Mouse (Mus musculus) kidney, postnatal 0 days (tissue): Measurements from ENCODE around the gene Calhm2. TPM values are rescaled to one million over a fixed set of nuclear protein-coding genes. Genes with fewer than 3 reads are reported as not detected.
A peak's percentile ranks its signal among the peaks of the same experiment; 100 is the strongest.

Source experiments
- ATAC-seq: fragments of 200-750 bp; cut with Nextera tagmentation; replicated peaks from 2 replicates; pipeline ENCODE4 v1.8.0; 2017; ENCODE audit warnings: low read depth, moderate number of reproducible peaks, moderate TSS enrichment, moderate library complexity; ENCODE audit not compliant: low FRiP score
- DNase-seq: peaks from one replicate; pipeline ENCODE4 v3.0.0-alpha.2; 2016; ENCODE audit warnings: low spot score
- H3K27ac ChIP-seq: fragments of 300-500 bp; sonication (generic); 2 replicates; pipeline ENCODE4 v1.5.1; 2014; ENCODE audit warnings: mild to moderate bottlenecking
- H3K27me3 ChIP-seq: fragments of 300-500 bp; sonication (generic); 2 replicates; pipeline ENCODE4 v1.6.1; 2014; ENCODE audit warnings: low read length, mixed read lengths; ENCODE audit not compliant: insufficient read depth
- H3K36me3 ChIP-seq: fragments of 300-500 bp; sonication (generic); 2 replicates; pipeline ENCODE4 v1.6.1; 2014; ENCODE audit warnings: low read length, mixed read lengths; ENCODE audit not compliant: insufficient read depth
- H3K4me1 ChIP-seq: fragments of 300-500 bp; sonication (generic); replicated peaks from 2 replicates; pipeline ENCODE4 v1.6.1; 2014; ENCODE audit warnings: antibody characterized with exemption, low read length, mixed read lengths; ENCODE audit not compliant: insufficient read depth
- H3K4me2 ChIP-seq: fragments of 300-500 bp; sonication (generic); 2 replicates; pipeline ENCODE4 v1.6.1; 2014; ENCODE audit warnings: mild to moderate bottlenecking, low read length, moderate library complexity, mixed read lengths
- H3K4me3 ChIP-seq: fragments of 300-500 bp; sonication (generic); replicated peaks from 2 replicates; pipeline ENCODE4 v1.5.1; 2014; ENCODE audit warnings: low read depth, low read length
- H3K9ac ChIP-seq: fragments of 300-500 bp; sonication (generic); 2 replicates; pipeline ENCODE4 v1.6.1; 2014; ENCODE audit warnings: low read depth, low read length
- H3K9me3 ChIP-seq: fragments of 300-500 bp; sonication (generic); replicated peaks from 2 replicates; pipeline ENCODE4 v1.6.1; 2016; ENCODE audit warnings: low read length, inconsistent platforms, mixed read lengths
- CTCF ChIP-seq: IDR thresholded peaks from 2 replicates; pipeline ENCODE4 v1.5.1; 2016; ENCODE audit warnings: antibody characterized with exemption, low read depth, mild to moderate bottlenecking, moderate library complexity
- WGBS: fragments of 180-500 bp; shearing (Covaris S2); extraction: QIAGEN DNeasy Blood & Tissue Kit; methylation state at CpG from one replicate; pipeline ENCODE4 v1.1.7; 2014; 5-methylcytosine and 5-hydroxymethylcytosine counted together
- polyA plus RNA-seq: library from polyadenylated mRNA; unstranded; fragments of >200 nt; fragmentation: Nextera tagmentation; extraction: Ambion mirVana; gene quantifications from 2 replicates; pipeline ENCODE4 v1.2.1, GENCODE M21; 2015

Gene Calhm2
- polyA plus RNA-seq, 1 experiment from 2014 or later, result 5.4 TPM

- TF ChIP-seq CTCF, result no peak
- Histone ChIP-seq H3K9ac (peak within 1 kb of the TSS; percentile 65), H3K27me3 (peaks cover 9% of the 10 kb centered on the region), H3K9me3 (no peaks in the 10 kb centered on the region), H3K4me2 (peak within 1 kb of the TSS; percentile 100), H3K36me3 (no peaks in the 10 kb centered on the region), H3K4me3 (peak within 1 kb of the TSS; percentile 70), H3K27ac (no peak within 1 kb of the TSS), H3K4me1 (peaks cover 5% of the 10 kb centered on the region; the same call in 1 of the 2 replicates)
- ATAC-seq (peak; percentile 58), DNase-seq (peak; percentile 60)
- WGBS, result under 1% methylated on average over 87 of the region's 98 CpGs
These were observed 40.6 kb upstream of the Calhm2 start, which contains the start of gene Neurl1a for GRCm38 (mm10) chr19:47178431-47179271. Gene Neurl1a (plus strand): TSS chr19:47178820.

DNA sequence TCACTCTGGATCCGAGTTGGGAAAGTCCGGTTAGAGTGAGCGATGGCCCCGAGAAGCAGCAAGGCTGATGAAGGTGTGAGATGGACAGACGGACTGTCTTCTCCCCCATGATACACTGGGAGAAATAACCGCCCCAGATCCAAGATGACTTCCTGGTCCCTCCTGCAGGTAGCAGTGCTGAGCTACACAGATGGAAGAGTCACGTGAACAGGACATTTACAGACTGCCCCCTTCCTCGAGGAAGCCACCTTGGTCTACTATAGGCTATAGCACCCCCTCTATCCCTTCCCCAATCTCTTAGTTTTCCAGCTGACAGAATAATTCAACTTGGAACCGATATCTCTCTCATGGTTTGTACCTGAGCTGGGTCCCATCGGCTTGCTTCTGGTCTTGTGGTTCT lies 39.9 kb upstream of the Calhm2 start:
- Histone ChIP-seq H3K4me3 (peak overlapping the region; percentile 70), H3K36me3 (no peaks in the 10 kb centered on the region), H3K4me1 (peaks cover 5% of the 10 kb centered on the region; the same call in 1 of the 2 replicates), H3K4me2 (peak overlapping the region; percentile 100), H3K9ac (no peak overlapping the region), H3K9me3 (no peaks in the 10 kb centered on the region), H3K27me3 (peaks cover 9% of the 10 kb centered on the region), H3K27ac (no peak overlapping the region)
- 22% methylated on average over 10 of the region's 10 CpGs for WGBS
- TF ChIP-seq CTCF, result peak; percentile 72
- DNase-seq (peak; percentile 73), ATAC-seq (no peak; the same call in 1 of the 2 replicates)

DNA sequence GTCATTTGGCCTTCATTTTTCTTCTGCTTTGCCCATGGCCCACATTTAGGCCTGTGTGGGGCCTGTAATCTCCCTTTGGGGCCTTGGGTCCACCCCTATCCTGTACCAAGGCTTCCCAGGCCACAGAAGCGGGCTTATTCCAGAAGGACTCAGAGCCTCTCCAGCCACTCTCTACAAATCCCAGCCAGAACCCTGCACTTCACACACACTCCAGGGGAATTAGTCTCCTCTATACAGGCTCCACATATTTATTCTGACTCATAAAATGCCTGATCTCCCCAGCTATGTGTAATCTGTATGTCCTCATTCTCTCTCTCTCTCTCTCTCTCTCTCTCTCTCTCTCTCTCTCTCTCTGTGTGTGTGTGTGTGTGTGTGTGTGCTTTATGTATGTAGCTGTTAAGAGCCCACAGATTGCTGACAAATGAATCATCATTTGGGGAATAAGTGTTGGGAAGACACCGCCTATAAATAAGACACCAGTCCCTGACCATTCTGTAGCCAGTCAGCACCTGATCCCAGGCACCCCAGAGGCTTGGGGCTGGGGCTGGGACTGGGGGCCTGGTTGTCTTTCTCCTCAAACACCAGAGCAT lies 38.9 kb upstream of the Calhm2 start:
- ATAC-seq, result no peak
- Histone ChIP-seq H3K36me3 (no peaks in the 10 kb centered on the region), H3K4me1 (peaks cover 5% of the 10 kb centered on the region; the same call in 1 of the 2 replicates), H3K4me2 (no peak overlapping the region), H3K4me3 (no peak overlapping the region), H3K27ac (no peak overlapping the region), H3K9ac (no peak overlapping the region), H3K27me3 (peaks cover 9% of the 10 kb centered on the region), H3K9me3 (no peaks in the 10 kb centered on the region)
- no peak for DNase-seq
- TF ChIP-seq CTCF, result no peak
- 91% methylated on average over 2 of the region's 2 CpGs for WGBS

- ATAC-seq (no peak), DNase-seq (no peak)
- H3K9ac ChIP-seq, result no peak overlapping the region
- peaks cover 5% of the 10 kb centered on the region; the same call in 1 of the 2 replicates for H3K4me1 ChIP-seq
- H3K27ac ChIP-seq, result no peak overlapping the region
- no peaks in the 10 kb centered on the region for H3K36me3 ChIP-seq
- WGBS, result 65% methylated on average over 2 of the region's 2 CpGs
- TF ChIP-seq CTCF, result peak; percentile 44
- peaks cover 9% of the 10 kb centered on the region for H3K27me3 ChIP-seq
- H3K4me3 ChIP-seq, result no peak overlapping the region
- H3K9me3 ChIP-seq, result no peaks in the 10 kb centered on the region
- no peak overlapping the region for H3K4me2 ChIP-seq
These were observed 37.4 kb upstream of the Calhm2 start for GRCm38 (mm10) chr19:47175472-47175871.

GRCm38 (mm10) chr19:47174515-47174914 lies 36.4 kb upstream of the Calhm2 start:
- Histone ChIP-seq H3K27me3 (peaks cover 3% of the 10 kb centered on the region; the same call in 1 of the 2 replicates), H3K9ac (no peak overlapping the region), H3K4me3 (no peak overlapping the region), H3K9me3 (no peaks in the 10 kb centered on the region), H3K36me3 (no peaks in the 10 kb centered on the region), H3K4me1 (peaks cover 5% of the 10 kb centered on the region; the same call in 1 of the 2 replicates), H3K4me2 (no peak overlapping the region), H3K27ac (no peak overlapping the region)
- DNase-seq (peak; percentile 58), ATAC-seq (no peak)
- WGBS, result 52% methylated on average over 3 of the region's 3 CpGs
- TF ChIP-seq CTCF, result peak; percentile 74

- Histone ChIP-seq H3K4me2 (peak overlapping the region; percentile 43), H3K27me3 (no peaks in the 10 kb centered on the region), H3K9me3 (no peaks in the 10 kb centered on the region), H3K4me3 (no peak overlapping the region), H3K9ac (no peak overlapping the region), H3K4me1 (no peaks in the 10 kb centered on the region), H3K27ac (no peak overlapping the region; the same call in 1 of the 2 replicates), H3K36me3 (no peaks in the 10 kb centered on the region)
- WGBS, result 20% methylated on average over 11 of the region's 11 CpGs
- peak; percentile 60; the same call in 1 of the 2 replicates for ATAC-seq
- peak; percentile 90 for DNase-seq
- peak; percentile 86 for TF ChIP-seq CTCF
These were observed 30.8 kb upstream of the Calhm2 start for GRCm38 (mm10) chr19:47168793-47169412.
